Mouse (Mus musculus) left cerebral cortex, postnatal 14 days (tissue): ENCODE results near the gene Anln. TPM values are rescaled to one million over a fixed set of nuclear protein-coding genes. Genes with fewer than 3 reads are reported as not detected.
A peak's percentile ranks its signal among the peaks of the same experiment; 100 is the strongest.
"Not testable (repeated sequence)": the region's sequence is repeated elsewhere in the genome, so short reads cannot be mapped to it uniquely, and the experiment has no call there.

ENCODE experiments used
- DNase-seq, 2 experiments: peaks; one replicate each; pipeline ENCODE4 v3.0.0; 2021 to 2022; ENCODE audit warnings: low spot score in 2 of 2, mixed read lengths in 1 of 2
- intact Hi-C: fragments of 180-260 bp; cut with DNase I; formaldehyde crosslinking; loops from one replicate; pipeline ENCODE4 v1.15.1; 2025
- long read RNA-seq, 2 experiments: library from polyadenylated mRNA; stranded (forward); transcript quantifications; one replicate each; pipeline ENCODE4 v2.0.0; 2021
- total RNA-seq, 2 experiments: library from RNA; stranded (reverse); gene quantifications; 2 replicates each; pipeline ENCODE4 v1.2.3; 2021

Anln gene
- total RNA-seq: 1 to 10 TPM; 4.2 to 4.6 TPM
- long read RNA-seq, experiment 1, full-length matches to known transcripts: 1 of 5 reads
- long read RNA-seq, experiment 1, partial matches to known transcripts: 3 of 5 reads
- long read RNA-seq, experiment 1, other reads (novel, unspliced or antisense): 1 of 5 reads
- long read RNA-seq, experiment 2, partial matches to known transcripts: 1 of 3 reads
- long read RNA-seq, experiment 2, other reads (novel, unspliced or antisense): 2 of 3 reads

GRCm38 (mm10) chr9:22389021-22389476, at the start of gene Anln:
Gene Anln (minus strand): TSS chr9:22389188.
- intact Hi-C loops: no loop called here
- DNase-seq: peak; percentile 74 to 87

GRCm38 (mm10) chr9:22434101-22434500, 45.1 kb upstream of the Anln start:
- intact Hi-C loops: no loop called here

GRCm38 (mm10) chr9:22433221-22433620, 44.2 kb upstream of the Anln start:
- DNase-seq: no peak
- intact Hi-C loops: no loop called here

More at GRCm38 (mm10) chr9:22434101-22434500, 45.1 kb upstream of the Anln start:
- DNase-seq: no peak

- intact Hi-C loops: no loop called here
- no peak for DNase-seq
Observed at GRCm38 (mm10) chr9:22430315-22430840, 41.4 kb upstream of the Anln start.

- intact Hi-C loops: no loop called here
- DNase-seq: no peak
Observed at GRCm38 (mm10) chr9:22429533-22430241, 40.7 kb upstream of the Anln start.

- intact Hi-C loops: no loop called here
- no peak for DNase-seq
Observed at GRCm38 (mm10) chr9:22428666-22429410, 39.9 kb upstream of the Anln start.

GRCm38 (mm10) chr9:22428028-22428665, 39.2 kb upstream of the Anln start:
- DNase-seq: no peak
- intact Hi-C loops: no loop called here

GRCm38 (mm10) chr9:22424719-22425118, 35.7 kb upstream of the Anln start:
- intact Hi-C loops: no loop called here
- no peak for DNase-seq

GRCm38 (mm10) chr9:22424196-22424595, 35.2 kb upstream of the Anln start:
- intact Hi-C loops: no loop called here
- no peak for DNase-seq

GRCm38 (mm10) chr9:22423507-22423906, 34.5 kb upstream of the Anln start:
- DNase-seq: no peak
- intact Hi-C loops: no loop called here

- DNase-seq: no peak
- intact Hi-C loops: no loop called here
Observed at GRCm38 (mm10) chr9:22422559-22422958, 33.6 kb upstream of the Anln start.

GRCm38 (mm10) chr9:22420491-22420890, 31.5 kb upstream of the Anln start:
- intact Hi-C loops: no loop called here
- no peak for DNase-seq

- intact Hi-C loops: no loop called here
Observed at GRCm38 (mm10) chr9:22419877-22420276, 30.9 kb upstream of the Anln start.

GRCm38 (mm10) chr9:22417547-22417946, 28.6 kb upstream of the Anln start:
- intact Hi-C loops: no loop called here
- DNase-seq: no peak

More at GRCm38 (mm10) chr9:22419877-22420276, 30.9 kb upstream of the Anln start:
- DNase-seq: no peak

GRCm38 (mm10) chr9:22416187-22416586, 27.2 kb upstream of the Anln start:
- DNase-seq: no peak
- intact Hi-C loops: no loop called here

- peak; percentile 98 for DNase-seq
- intact Hi-C loops: loop anchor here (5.0 kb wide), 1 partner anchor 254 kb away; the partner anchor contains the start of gene Pigyl
Observed at GRCm38 (mm10) chr9:22411002-22411857, 22.2 kb upstream of the Anln start, which contains the start of gene 9530077C05Rik. Gene 9530077C05Rik (plus strand): TSS chr9:22411513.

GRCm38 (mm10) chr9:22409501-22409900, 20.5 kb upstream of the Anln start:
- intact Hi-C loops: loop anchor here (5.0 to 10.0 kb wide), 2 partner anchors 95 to 177 kb away; no protein-coding TSS in a partner anchor
- DNase-seq: no peak

- intact Hi-C loops: loop anchor here (5.0 to 10.0 kb wide), 2 partner anchors 94 to 176 kb away; no protein-coding TSS in a partner anchor
- DNase-seq: not testable (repeated sequence)
Observed at GRCm38 (mm10) chr9:22408344-22408743, 19.4 kb upstream of the Anln start.
